Mouse (Mus musculus): ENCODE results near the gene Zswim4. TPM values are rescaled to one million over a fixed set of nuclear protein-coding genes. Genes with fewer than 3 reads are reported as not detected.

Gene Zswim4
- polyA plus RNA-seq, 1 experiment from 2014 or later, result 47.4 TPM

DNA sequence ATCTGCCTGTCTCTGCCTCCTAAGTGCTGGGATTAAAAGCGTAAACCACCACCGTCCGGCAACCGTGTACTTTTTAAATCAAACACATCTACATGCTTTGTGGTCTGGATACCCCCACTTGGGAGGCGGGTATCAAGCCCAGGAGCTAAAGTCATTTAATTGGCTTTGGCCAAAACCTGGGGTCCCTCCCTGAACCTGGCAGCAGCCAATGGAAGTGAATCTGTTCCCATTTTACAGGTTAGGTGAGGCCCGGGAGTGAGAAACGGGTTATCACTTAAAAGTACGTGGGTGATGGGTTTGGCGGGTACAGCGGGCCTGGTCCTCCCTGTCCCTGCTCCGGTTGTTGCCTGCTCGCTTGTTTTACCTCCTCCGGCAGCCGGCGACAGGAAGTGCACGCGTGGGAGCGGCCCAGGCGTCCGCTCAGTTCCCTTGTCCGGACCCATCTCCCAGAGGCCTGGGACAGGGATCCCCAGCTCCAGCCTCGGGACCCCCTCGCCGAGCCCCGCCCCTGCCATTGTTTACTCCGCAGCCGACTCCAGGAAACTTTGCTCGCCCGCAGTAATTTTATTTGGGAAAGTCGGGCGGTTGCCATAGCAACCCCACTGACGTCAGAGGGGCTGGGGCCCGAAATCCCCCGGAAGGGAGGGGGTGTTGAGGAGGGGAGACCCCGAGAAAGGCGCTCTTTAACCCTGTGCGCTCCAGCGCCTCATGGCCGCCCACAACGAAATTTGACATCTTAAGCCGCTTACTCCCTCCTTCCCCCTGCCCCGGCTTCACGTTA lies 39.5 kb downstream of the Zswim4 start:
- peak; percentile 38 for ATAC-seq
- H3K9ac ChIP-seq (replicated peaks), result peak overlapping the region; percentile 56
- H3K27me3 ChIP-seq, result peaks cover 19% of the 10 kb centered on the region
- peak overlapping the region; percentile 88 for H3K27ac ChIP-seq
- H3K4me1 ChIP-seq (replicated peaks), result peaks cover 49% of the 10 kb centered on the region
- H3K9me3 ChIP-seq, result no peaks in the 10 kb centered on the region
- no peaks in the 10 kb centered on the region for H3K36me3 ChIP-seq
- H3K4me3 ChIP-seq (replicated peaks), result peak overlapping the region; percentile 50
- H3K4me2 ChIP-seq (replicated peaks), result peak overlapping the region; percentile 66
- 3% methylated on average over 43 of the region's 43 CpGs for WGBS

DNA sequence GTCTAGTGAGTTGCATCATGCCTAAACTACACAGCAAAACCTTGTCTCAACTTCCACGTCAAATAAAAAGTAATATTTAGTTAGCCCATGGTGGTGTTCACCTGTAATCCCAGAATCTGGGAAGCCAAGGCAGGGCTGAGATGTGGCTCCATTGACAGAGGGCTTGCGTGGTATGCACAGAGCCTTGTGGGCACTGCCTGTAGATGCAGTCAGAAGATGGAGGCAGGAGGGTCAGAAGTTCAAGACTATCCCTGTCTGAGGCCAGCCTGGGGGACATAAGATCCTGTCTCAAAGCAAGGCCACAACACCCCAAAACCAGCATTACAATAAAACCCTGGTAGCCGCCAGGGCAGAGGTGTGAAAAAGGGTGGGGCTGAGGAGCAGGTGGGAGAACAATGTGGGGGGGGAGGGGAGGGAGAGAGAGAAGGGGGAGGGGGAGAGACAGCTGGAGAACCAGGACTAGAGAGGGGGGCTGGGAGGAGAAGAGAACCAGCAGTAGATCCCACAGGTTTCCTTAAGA lies 42.6 kb downstream of the Zswim4 start:
- ATAC-seq, result no peak
- H3K27me3 ChIP-seq, result peaks cover 4% of the 10 kb centered on the region; the same call in 1 of the 2 replicates
- 76% methylated on average over 3 of the region's 3 CpGs for WGBS

DNA sequence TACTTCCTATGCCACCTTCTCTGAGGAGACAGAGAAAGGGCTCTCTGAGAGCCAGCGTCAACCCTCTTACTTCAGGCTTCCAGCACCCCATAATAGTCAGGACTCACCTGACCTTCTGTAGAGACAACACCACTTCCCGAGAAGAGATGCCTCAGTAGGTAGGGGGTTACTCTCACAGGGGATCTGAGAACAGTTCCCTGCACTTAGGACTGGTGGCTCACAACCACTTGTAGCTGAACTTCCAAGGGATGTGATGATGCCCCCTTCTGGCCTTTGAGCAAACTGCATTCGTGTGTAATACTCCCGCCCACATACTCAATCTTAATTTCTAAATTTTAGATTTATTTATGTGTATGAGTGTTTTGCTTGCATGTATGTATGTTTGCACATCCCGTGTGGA lies 43.3 kb downstream of the Zswim4 start:
- H3K9me3 ChIP-seq, result no peaks in the 10 kb centered on the region
- peaks cover 26% of the 10 kb centered on the region for H3K4me1 ChIP-seq (replicated peaks)
- WGBS, result 88% methylated on average over 5 of the region's 5 CpGs
- H3K27me3 ChIP-seq, result peaks cover 6% of the 10 kb centered on the region; the same call in 1 of the 2 replicates
- no peak overlapping the region for H3K4me2 ChIP-seq (replicated peaks)
- H3K9ac ChIP-seq (replicated peaks), result no peak overlapping the region
- no peak for ATAC-seq
- no peak overlapping the region for H3K27ac ChIP-seq
- H3K4me3 ChIP-seq (replicated peaks), result no peak overlapping the region
- no peaks in the 10 kb centered on the region for H3K36me3 ChIP-seq

More for the DNA sequence above, 42.6 kb downstream of the Zswim4 start:
- H3K27ac ChIP-seq, result no peak overlapping the region
- H3K36me3 ChIP-seq, result no peaks in the 10 kb centered on the region
- H3K9ac ChIP-seq (replicated peaks), result no peak overlapping the region
- peaks cover 33% of the 10 kb centered on the region for H3K4me1 ChIP-seq (replicated peaks)
- no peak overlapping the region for H3K4me3 ChIP-seq (replicated peaks)
- no peaks in the 10 kb centered on the region for H3K9me3 ChIP-seq
- H3K4me2 ChIP-seq (replicated peaks), result no peak overlapping the region

DNA sequence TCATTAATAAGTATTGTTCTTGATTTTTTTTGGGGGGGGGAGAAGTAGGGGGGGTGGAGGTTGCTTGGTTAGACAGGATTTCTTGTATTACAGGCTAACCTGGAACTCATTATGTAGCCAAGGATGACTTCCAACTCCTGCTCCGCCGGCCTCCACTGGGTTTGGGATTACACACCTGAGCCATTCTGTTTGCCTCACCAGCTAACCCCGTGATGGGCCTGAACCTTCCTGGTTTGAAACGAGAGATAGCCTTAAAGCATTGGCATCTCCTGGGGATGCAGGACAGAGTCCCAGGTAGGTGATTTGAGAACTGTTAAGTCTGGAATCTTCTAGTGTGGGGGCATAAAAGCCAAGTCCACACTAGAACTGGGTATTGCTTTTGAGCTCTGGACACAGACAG lies 43.7 kb downstream of the Zswim4 start:
- no peak overlapping the region for H3K27ac ChIP-seq
- H3K36me3 ChIP-seq, result no peaks in the 10 kb centered on the region
- no peak for ATAC-seq
- WGBS, result 80% methylated on average over 4 of the region's 4 CpGs
- H3K9me3 ChIP-seq, result no peaks in the 10 kb centered on the region
- H3K4me3 ChIP-seq (replicated peaks), result no peak overlapping the region
- peaks cover 22% of the 10 kb centered on the region for H3K4me1 ChIP-seq (replicated peaks)
- H3K9ac ChIP-seq (replicated peaks), result no peak overlapping the region
- peaks cover 6% of the 10 kb centered on the region; the same call in 1 of the 2 replicates for H3K27me3 ChIP-seq
- H3K4me2 ChIP-seq (replicated peaks), result no peak overlapping the region

DNA sequence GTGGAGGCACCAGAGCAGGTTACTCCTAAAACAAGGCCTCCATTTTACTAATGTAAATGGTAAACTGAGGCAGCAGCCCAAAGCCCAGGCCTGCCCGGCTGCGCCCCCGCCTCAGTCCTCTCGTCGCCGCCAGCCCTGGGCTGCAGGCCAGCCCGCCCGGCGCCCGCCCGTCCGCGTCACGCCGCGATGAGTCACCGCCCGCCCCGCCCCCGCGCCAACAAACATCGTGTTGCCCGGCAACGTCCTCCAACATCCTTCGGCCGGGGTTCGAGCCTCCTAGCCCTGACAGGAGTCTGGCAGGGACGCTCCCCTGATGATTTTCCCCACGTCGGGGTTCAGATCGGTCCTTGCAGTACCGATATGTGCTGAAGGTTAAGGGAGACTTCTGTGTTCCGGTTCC lies 44.3 kb downstream of the Zswim4 start:
- H3K27ac ChIP-seq, result no peak overlapping the region
- peak overlapping the region; percentile 4; the same call in 1 of the 2 replicates for H3K4me3 ChIP-seq (replicated peaks)
- no peaks in the 10 kb centered on the region for H3K36me3 ChIP-seq
- 5% methylated on average over 33 of the region's 33 CpGs for WGBS
- H3K9ac ChIP-seq (replicated peaks), result no peak overlapping the region
- H3K9me3 ChIP-seq, result no peaks in the 10 kb centered on the region
- peak overlapping the region; percentile 37 for H3K4me2 ChIP-seq (replicated peaks)
- H3K4me1 ChIP-seq (replicated peaks), result peaks cover 16% of the 10 kb centered on the region
- H3K27me3 ChIP-seq, result peaks cover 11% of the 10 kb centered on the region
- ATAC-seq, result peak; percentile 67; the same call in 1 of the 2 replicates

DNA sequence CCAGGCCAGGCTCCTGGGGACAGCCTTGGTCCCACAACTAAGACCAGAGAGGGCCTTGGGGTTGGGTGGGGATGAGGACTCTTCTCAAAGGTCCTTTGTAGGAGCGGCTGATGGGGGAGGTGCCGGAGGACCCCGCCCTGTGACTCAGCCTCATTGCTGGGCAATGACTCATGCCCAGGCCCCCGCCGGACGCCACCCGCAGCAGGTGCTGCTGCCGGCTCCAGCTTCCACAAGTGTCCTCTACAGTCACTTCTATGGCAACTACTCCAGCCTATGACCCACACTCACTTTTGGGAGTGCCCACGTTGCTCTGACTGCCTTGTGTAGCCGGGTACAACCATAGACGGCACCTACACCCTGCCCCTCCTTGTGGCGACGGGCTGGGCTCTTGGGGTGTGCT lies 44.8 kb downstream of the Zswim4 start:
- Histone ChIP-seq H3K4me1 (replicated peaks) (peaks cover 13% of the 10 kb centered on the region), H3K9me3 (no peaks in the 10 kb centered on the region), H3K4me2 (replicated peaks) (peak overlapping the region; percentile 37; the same call in 1 of the 2 replicates), H3K27ac (peak overlapping the region; percentile 53), H3K9ac (replicated peaks) (0 out of 2 replicates have a peak overlapping the region, but pooled peaks have one; percentile 30), H3K4me3 (replicated peaks) (peak overlapping the region; percentile 4; the same call in 1 of the 2 replicates), H3K36me3 (no peaks in the 10 kb centered on the region), H3K27me3 (peaks cover 16% of the 10 kb centered on the region)
- peak; percentile 44; the same call in 1 of the 2 replicates for ATAC-seq
- 57% methylated on average over 13 of the region's 13 CpGs for WGBS

DNA sequence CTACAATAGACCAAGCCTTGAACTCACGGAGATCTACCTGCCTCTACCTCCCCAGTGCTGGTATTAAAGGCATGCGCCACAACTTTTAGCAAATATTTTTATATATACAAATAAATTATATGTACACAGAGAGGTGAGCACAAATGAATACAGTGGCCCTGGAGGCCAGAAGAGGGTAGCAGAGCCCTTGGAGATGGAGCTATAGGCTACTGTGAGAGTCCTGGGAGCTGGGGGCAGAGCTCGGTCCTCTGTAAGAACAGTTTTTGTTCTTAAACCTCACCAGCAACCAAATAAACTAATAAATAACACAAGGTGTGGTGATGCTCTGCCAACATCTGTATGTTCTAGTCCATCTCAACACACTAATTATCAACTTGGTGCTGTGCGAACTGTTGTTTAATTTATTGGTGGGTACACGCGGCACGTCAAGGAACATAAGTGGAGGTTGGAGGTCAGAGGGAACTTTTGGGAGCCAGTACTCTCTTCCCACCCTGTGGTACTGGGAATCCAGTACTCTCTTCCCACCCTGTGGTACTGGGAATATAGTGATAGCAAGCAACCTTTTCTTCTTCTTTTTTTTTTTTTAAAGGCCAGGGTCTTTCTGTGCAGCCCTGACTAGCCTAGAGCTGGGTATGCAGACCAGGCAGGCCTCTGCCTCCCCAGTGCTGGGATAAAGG lies 46.5 kb downstream of the Zswim4 start:
- Histone ChIP-seq H3K4me1 (replicated peaks) (peaks cover 19% of the 10 kb centered on the region), H3K4me3 (replicated peaks) (no peak overlapping the region), H3K4me2 (replicated peaks) (no peak overlapping the region), H3K36me3 (no peaks in the 10 kb centered on the region), H3K9ac (replicated peaks) (no peak overlapping the region), H3K27ac (no peak overlapping the region), H3K27me3 (peaks cover 18% of the 10 kb centered on the region), H3K9me3 (no peaks in the 10 kb centered on the region)
- WGBS, result 92% methylated on average over 7 of the region's 7 CpGs
- no peak for ATAC-seq

DNA sequence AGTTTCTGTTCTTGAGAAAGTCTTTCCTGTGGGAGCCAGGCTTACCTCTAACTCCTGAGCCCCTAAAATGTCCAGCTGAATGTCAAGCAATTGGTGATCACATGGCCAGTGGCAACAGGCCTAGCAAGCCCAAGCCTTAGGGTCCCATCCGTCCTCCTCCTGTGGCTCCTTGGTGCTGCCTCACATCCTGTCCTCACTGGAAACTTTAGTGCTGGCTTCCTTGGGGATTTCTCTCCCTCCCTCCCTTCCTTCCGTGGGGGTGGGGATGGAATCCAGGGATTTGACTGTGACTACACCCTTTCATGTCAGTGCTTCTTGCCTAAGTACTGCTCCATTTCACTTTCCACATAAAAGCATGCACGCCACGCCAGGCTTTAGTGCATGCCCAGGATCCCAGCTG lies 47.3 kb downstream of the Zswim4 start:
- Histone ChIP-seq H3K27me3 (peaks cover 18% of the 10 kb centered on the region), H3K4me2 (replicated peaks) (no peak overlapping the region), H3K27ac (no peak overlapping the region), H3K9ac (replicated peaks) (no peak overlapping the region), H3K36me3 (no peaks in the 10 kb centered on the region), H3K9me3 (no peaks in the 10 kb centered on the region), H3K4me1 (replicated peaks) (peaks cover 22% of the 10 kb centered on the region), H3K4me3 (replicated peaks) (no peak overlapping the region)
- no peak for ATAC-seq
- 61% methylated on average over 4 of the region's 4 CpGs for WGBS

DNA sequence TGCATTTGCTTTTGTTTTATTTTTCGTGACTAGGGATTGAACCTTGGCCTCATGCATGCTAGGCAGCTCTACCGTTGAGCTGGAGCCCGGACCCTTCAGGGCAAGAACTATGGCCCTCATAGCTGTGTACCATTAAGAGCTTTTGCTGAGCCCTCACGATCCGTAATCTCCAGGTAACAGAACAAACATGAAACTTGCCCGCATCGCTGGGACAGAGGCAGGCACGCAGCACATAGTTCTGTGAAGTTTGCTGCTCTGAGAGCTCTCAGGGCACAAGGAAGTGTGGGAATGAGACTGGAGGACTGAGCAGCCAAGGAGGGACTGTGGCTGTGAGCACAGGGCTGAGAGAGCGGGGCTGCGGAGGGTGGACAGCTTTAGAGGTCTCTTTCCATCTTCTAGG lies 48.2 kb downstream of the Zswim4 start:
- Histone ChIP-seq H3K4me1 (replicated peaks) (peaks cover 28% of the 10 kb centered on the region), H3K36me3 (no peaks in the 10 kb centered on the region), H3K9ac (replicated peaks) (no peak overlapping the region), H3K4me2 (replicated peaks) (no peak overlapping the region), H3K9me3 (no peaks in the 10 kb centered on the region), H3K27ac (no peak overlapping the region), H3K27me3 (peaks cover 18% of the 10 kb centered on the region), H3K4me3 (replicated peaks) (no peak overlapping the region)
- ATAC-seq, result no peak
- WGBS, result 88% methylated on average over 10 of the region's 10 CpGs

DNA sequence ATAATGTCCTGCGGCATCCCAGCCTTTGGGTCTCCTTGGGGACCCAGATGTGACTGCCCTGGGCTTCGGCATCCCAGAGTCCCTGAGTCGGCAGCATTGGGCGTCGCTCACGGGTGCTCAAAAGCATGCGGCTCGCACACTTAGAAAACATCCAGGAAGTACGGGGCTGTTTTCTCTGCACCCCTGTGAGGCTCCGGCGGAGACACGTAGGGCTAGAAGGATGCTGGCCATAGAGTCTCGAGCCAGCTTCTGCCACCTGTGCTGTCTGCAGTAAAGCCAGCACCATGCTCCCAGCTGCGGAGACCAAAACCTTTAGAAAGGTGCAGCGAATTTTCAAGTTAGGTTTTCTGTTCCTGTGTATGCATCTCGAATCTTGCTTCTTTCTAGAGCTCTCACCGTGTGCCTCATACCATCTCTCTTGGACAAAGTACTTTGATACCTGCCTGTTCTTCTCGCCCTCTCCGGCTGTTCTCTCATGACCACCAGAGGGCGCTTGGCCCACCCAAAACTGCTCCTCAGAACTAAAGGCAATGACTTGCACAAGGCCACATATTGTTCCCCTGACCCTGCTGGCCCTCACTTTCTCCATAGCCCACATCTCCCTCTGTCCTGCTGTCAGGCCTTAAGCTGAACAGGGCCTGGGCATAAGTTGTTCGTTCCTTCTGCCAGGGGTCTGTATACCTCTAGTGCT lies 49.6 kb downstream of the Zswim4 start:
- Histone ChIP-seq H3K4me3 (replicated peaks) (peak overlapping the region; percentile 25), H3K4me1 (replicated peaks) (peaks cover 30% of the 10 kb centered on the region), H3K9me3 (no peaks in the 10 kb centered on the region), H3K27ac (no peak overlapping the region), H3K9ac (replicated peaks) (peak overlapping the region; percentile 51), H3K4me2 (replicated peaks) (peak overlapping the region; percentile 52), H3K36me3 (no peaks in the 10 kb centered on the region), H3K27me3 (peaks cover 14% of the 10 kb centered on the region)
- 5% methylated on average over 21 of the region's 21 CpGs for WGBS
- no peak for ATAC-seq

DNA sequence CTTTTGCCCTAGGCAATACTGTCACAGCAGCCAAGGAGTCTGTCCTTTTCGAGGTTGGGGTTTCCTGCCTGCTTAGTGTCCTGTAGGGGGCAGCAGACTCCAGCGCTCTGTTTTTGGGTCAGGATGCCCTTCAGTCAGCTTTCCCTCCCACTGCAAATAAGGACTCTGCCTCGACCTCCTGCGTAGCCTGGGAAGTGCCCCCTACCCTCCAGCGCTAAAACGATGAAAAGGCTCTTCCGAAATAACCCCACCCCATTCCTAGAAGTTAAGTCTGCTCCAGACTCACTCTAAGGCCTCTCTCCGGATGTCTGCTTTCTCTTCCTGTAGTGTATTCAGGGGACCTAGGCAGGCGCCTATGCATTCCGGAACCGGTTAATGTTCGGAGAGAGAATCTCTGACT lies 50.3 kb downstream of the Zswim4 start:
- under 1% methylated on average over 12 of the region's 12 CpGs for WGBS
- ATAC-seq, result no peak
- no peak overlapping the region for H3K27ac ChIP-seq

More for the DNA sequence above, 50.3 kb downstream of the Zswim4 start:
- H3K36me3 ChIP-seq, result no peaks in the 10 kb centered on the region
- peak overlapping the region; percentile 51 for H3K9ac ChIP-seq (replicated peaks)
- no peaks in the 10 kb centered on the region for H3K9me3 ChIP-seq
- H3K27me3 ChIP-seq, result peaks cover 14% of the 10 kb centered on the region
- peak overlapping the region; percentile 52 for H3K4me2 ChIP-seq (replicated peaks)
- H3K4me3 ChIP-seq (replicated peaks), result peak overlapping the region; percentile 25
- peaks cover 31% of the 10 kb centered on the region for H3K4me1 ChIP-seq (replicated peaks)

Measured in midbrain, embryonic 13.5 days (tissue).